Mouse (Mus musculus): Measurements from ENCODE around the gene Rpgrip1l.

GRCm38 (mm10) chr8:91318938-91319729 lies 6.1 kb upstream of the Rpgrip1l start:
- TF ChIP-seq ZC3H11A (IDR thresholded peaks at IDR 0.05; ENCODE audit: low read depth, low read length) (no peak), MAX (IDR thresholded peaks at IDR 0.05; ENCODE audit: low read length) (no peak)

Measured in CH12.LX (cell line).